Mouse (Mus musculus): ENCODE results near the gene Olfr48. TPM values are rescaled to one million over a fixed set of nuclear protein-coding genes. Genes with fewer than 3 reads are reported as not detected.

The Olfr48 gene
- not detected for polyA plus RNA-seq (2014; fragmentation: Illumina TruSeq; extraction: RNeasy Lipid Tissue Mini Kit (QIAGEN cat#74804); ENCODE audit: low read depth, low replicate concordance)

DNA sequence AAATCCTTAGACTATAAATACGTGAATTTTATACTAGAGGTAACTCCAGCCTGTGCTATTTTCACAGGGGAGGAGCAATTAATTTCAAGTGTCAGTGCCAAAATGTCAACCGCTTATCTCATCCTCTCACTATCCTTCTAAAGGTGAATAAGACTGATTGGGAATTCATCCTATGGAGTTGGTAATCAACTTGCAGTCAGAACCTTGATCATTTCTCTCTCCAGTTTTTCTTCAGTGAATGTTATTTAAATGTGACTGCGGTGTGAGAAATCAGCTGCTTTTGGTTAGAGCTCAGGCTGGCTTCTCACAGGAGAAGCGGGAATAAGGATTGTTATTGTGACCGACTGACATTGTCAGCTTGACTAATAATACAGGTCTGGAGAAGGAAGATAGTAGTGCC, at the start of gene Olfr48:
Olfr48 (minus strand) TSS at position 101 of the 400 bp plus-strand sequence.

GRCm38 (mm10) chr2:89878137-89878536, 30.1 kb upstream of the Olfr48 start, which contains the start of gene Olfr1257:
Olfr1257 (plus strand) TSS chr2:89878437.

GRCm38 (mm10) chr2:89841455-89841854, 6.5 kb downstream of the Olfr48 start, which contains the start of gene Olfr1256:
Olfr1256 (minus strand) TSS chr2:89841555.

GRCm38 (mm10) chr2:89811751-89812150, 36.3 kb downstream of the Olfr48 start, which contains the start of gene Olfr1255:
Olfr1255 (plus strand) TSS chr2:89812051.

GRCm38 (mm10) chr2:89793519-89793918, 54.5 kb downstream of the Olfr48 start, which contains the start of gene Olfr1254:
Olfr1254 (minus strand) TSS chr2:89793619.

Other genes with a start within 250 kb of the Olfr48 start
- gene Olfr1247, start 234.1 kb downstream of the Olfr48 start, polyA plus RNA-seq (2014; fragmentation: Illumina TruSeq; extraction: RNeasy Lipid Tissue Mini Kit (QIAGEN cat#74804); ENCODE audit: low read depth, low replicate concordance) = not detected
- not detected for gene Olfr1248, start 230.0 kb downstream of the Olfr48 start, polyA plus RNA-seq (2014; fragmentation: Illumina TruSeq; extraction: RNeasy Lipid Tissue Mini Kit (QIAGEN cat#74804); ENCODE audit: low read depth, low replicate concordance)
- not detected for gene Olfr1249, start 213.2 kb downstream of the Olfr48 start, polyA plus RNA-seq (2014; fragmentation: Illumina TruSeq; extraction: RNeasy Lipid Tissue Mini Kit (QIAGEN cat#74804); ENCODE audit: low read depth, low replicate concordance)
- not detected for gene Olfr1250, start 186.7 kb downstream of the Olfr48 start, polyA plus RNA-seq (2014; fragmentation: Illumina TruSeq; extraction: RNeasy Lipid Tissue Mini Kit (QIAGEN cat#74804); ENCODE audit: low read depth, low replicate concordance)
- not detected for gene Olfr1251, start 176.3 kb downstream of the Olfr48 start, polyA plus RNA-seq (2014; fragmentation: Illumina TruSeq; extraction: RNeasy Lipid Tissue Mini Kit (QIAGEN cat#74804); ENCODE audit: low read depth, low replicate concordance)
- not detected for gene Olfr1252, start 123.2 kb downstream of the Olfr48 start, polyA plus RNA-seq (2014; fragmentation: Illumina TruSeq; extraction: RNeasy Lipid Tissue Mini Kit (QIAGEN cat#74804); ENCODE audit: low read depth, low replicate concordance)
- not detected for gene Olfr1253, start 91.1 kb downstream of the Olfr48 start, polyA plus RNA-seq (2014; fragmentation: Illumina TruSeq; extraction: RNeasy Lipid Tissue Mini Kit (QIAGEN cat#74804); ENCODE audit: low read depth, low replicate concordance)
- not detected for gene Olfr1254, start 54.6 kb downstream of the Olfr48 start, polyA plus RNA-seq (2014; fragmentation: Illumina TruSeq; extraction: RNeasy Lipid Tissue Mini Kit (QIAGEN cat#74804); ENCODE audit: low read depth, low replicate concordance)
- gene Olfr1255, start 36.2 kb downstream of the Olfr48 start, polyA plus RNA-seq (2014; fragmentation: Illumina TruSeq; extraction: RNeasy Lipid Tissue Mini Kit (QIAGEN cat#74804); ENCODE audit: low read depth, low replicate concordance) = not detected
- not detected for gene Olfr1256, start 6.7 kb downstream of the Olfr48 start, polyA plus RNA-seq (2014; fragmentation: Illumina TruSeq; extraction: RNeasy Lipid Tissue Mini Kit (QIAGEN cat#74804); ENCODE audit: low read depth, low replicate concordance)
- gene Olfr1257, start 30.2 kb upstream of the Olfr48 start, polyA plus RNA-seq (2014; fragmentation: Illumina TruSeq; extraction: RNeasy Lipid Tissue Mini Kit (QIAGEN cat#74804); ENCODE audit: low read depth, low replicate concordance) = not detected
- gene Olfr1258, start 79.1 kb upstream of the Olfr48 start, polyA plus RNA-seq (2014; fragmentation: Illumina TruSeq; extraction: RNeasy Lipid Tissue Mini Kit (QIAGEN cat#74804); ENCODE audit: low read depth, low replicate concordance) = not detected
- gene Olfr1259, start 100.5 kb upstream of the Olfr48 start, polyA plus RNA-seq (2014; fragmentation: Illumina TruSeq; extraction: RNeasy Lipid Tissue Mini Kit (QIAGEN cat#74804); ENCODE audit: low read depth, low replicate concordance) = not detected
- gene Olfr1260, start 126.1 kb upstream of the Olfr48 start, polyA plus RNA-seq (2014; fragmentation: Illumina TruSeq; extraction: RNeasy Lipid Tissue Mini Kit (QIAGEN cat#74804); ENCODE audit: low read depth, low replicate concordance) = not detected
- gene Olfr1261, start 143.0 kb upstream of the Olfr48 start, polyA plus RNA-seq (2014; fragmentation: Illumina TruSeq; extraction: RNeasy Lipid Tissue Mini Kit (QIAGEN cat#74804); ENCODE audit: low read depth, low replicate concordance) = not detected
- gene Olfr1262, start 151.9 kb upstream of the Olfr48 start, polyA plus RNA-seq (2014; fragmentation: Illumina TruSeq; extraction: RNeasy Lipid Tissue Mini Kit (QIAGEN cat#74804); ENCODE audit: low read depth, low replicate concordance) = not detected
- gene Olfr1263, start 163.9 kb upstream of the Olfr48 start, polyA plus RNA-seq (2014; fragmentation: Illumina TruSeq; extraction: RNeasy Lipid Tissue Mini Kit (QIAGEN cat#74804); ENCODE audit: low read depth, low replicate concordance) = not detected
- not detected for gene Olfr1264, start 177.4 kb upstream of the Olfr48 start, polyA plus RNA-seq (2014; fragmentation: Illumina TruSeq; extraction: RNeasy Lipid Tissue Mini Kit (QIAGEN cat#74804); ENCODE audit: low read depth, low replicate concordance)
- gene Olfr1265, start 187.1 kb upstream of the Olfr48 start, polyA plus RNA-seq (2014; fragmentation: Illumina TruSeq; extraction: RNeasy Lipid Tissue Mini Kit (QIAGEN cat#74804); ENCODE audit: low read depth, low replicate concordance) = not detected
- not detected for gene Olfr140, start 215.4 kb upstream of the Olfr48 start, polyA plus RNA-seq (2014; fragmentation: Illumina TruSeq; extraction: RNeasy Lipid Tissue Mini Kit (QIAGEN cat#74804); ENCODE audit: low read depth, low replicate concordance)